Mouse (Mus musculus) forebrain, embryonic 10.5 days (tissue): ENCODE measurements at regions not wholly inside any gene's neighbourhood (a gene's known extent, or its start where the extent isn't known, plus 50 kb on each side); places are given as distances from the start of the nearest gene placed in this dataset.

Experiments
- DNase-seq: peaks from one replicate; pipeline ENCODE4 v3.0.0-alpha.2; 2017; ENCODE audit warnings: low spot score; ENCODE audit errors: extremely low spot score
- H3K27ac ChIP-seq: fragments of 300-500 bp; sonication (generic); 2 replicates; pipeline ENCODE4 v1.5.1; 2016; ENCODE audit warnings: mild to moderate bottlenecking
- H3K27me3 ChIP-seq: fragments of 300-500 bp; sonication (generic); 2 replicates; pipeline ENCODE4 v1.6.1; 2016; ENCODE audit warnings: mild to moderate bottlenecking; ENCODE audit not compliant: poor library complexity, severe bottlenecking
- H3K36me3 ChIP-seq: fragments of 300-500 bp; sonication (generic); replicated peaks from 2 replicates; pipeline ENCODE4 v1.6.1; 2016; ENCODE audit warnings: mild to moderate bottlenecking, moderate library complexity
- H3K4me1 ChIP-seq: fragments of 300-500 bp; sonication (generic); 2 replicates; pipeline ENCODE4 v1.6.1; 2016
- H3K4me3 ChIP-seq: fragments of 300-500 bp; sonication (generic); 2 replicates; pipeline ENCODE4 v1.5.1; 2016; ENCODE audit warnings: mild to moderate bottlenecking, moderate library complexity
- H3K9me3 ChIP-seq: fragments of 300-500 bp; sonication (generic); 2 replicates; pipeline ENCODE4 v1.6.1; 2016; ENCODE audit warnings: mild to moderate bottlenecking, moderate library complexity
- WGBS: fragments of 180-500 bp; shearing (Covaris S2); methylation state at CpG from one replicate; pipeline ENCODE4 v1.1.7; 2016; 5-methylcytosine and 5-hydroxymethylcytosine counted together

- DNase-seq = no peak
- Histone ChIP-seq H3K4me1 (peaks cover 14% of the 10 kb centered on the region), H3K27me3 (no peaks in the 10 kb centered on the region), H3K36me3 (no peaks in the 10 kb centered on the region), H3K27ac (0 out of 2 replicates have a peak overlapping the region, but pooled peaks have one; percentile 40), H3K4me3 (no peak overlapping the region), H3K9me3 (no peaks in the 10 kb centered on the region)
- 60% methylated on average over 5 of the region's 5 CpGs for WGBS
Observed at GRCm38 (mm10) chr10:3630763-3631223, 90.8 kb downstream of the Iyd start.

DNA sequence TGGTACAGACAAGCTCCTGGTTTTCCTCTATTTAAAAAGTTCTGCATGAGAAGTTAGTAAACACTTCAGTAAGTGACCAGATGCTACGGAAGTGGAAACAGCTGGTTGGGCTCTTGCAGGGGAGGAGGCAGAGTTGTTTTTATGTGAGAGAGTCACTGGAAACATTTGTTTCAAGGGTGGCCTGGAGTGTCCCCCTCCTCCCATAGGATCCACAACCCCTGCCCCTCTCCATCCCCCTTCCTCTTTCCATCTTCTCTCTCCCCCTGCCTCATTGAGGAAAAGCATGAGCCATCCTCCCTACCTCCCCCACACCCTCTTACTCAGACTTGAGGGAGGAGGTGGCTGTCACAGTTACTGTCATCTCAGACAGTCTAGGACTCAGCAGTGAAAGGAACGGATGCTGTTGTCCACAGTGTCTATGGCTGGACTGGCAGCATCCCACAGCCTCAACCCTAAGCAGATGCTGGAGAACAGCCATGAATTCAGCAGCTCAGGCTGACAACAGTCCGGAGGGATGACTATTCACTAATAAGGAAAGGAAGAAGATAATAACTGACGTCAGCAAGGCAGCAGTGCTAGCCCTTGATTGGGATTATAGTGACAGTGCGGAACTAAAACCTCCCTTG lies 93.9 kb downstream of the Iyd start:
- no peaks in the 10 kb centered on the region for H3K9me3 ChIP-seq
- H3K4me1 ChIP-seq = peaks cover 14% of the 10 kb centered on the region
- DNase-seq = no peak
- no peak overlapping the region for H3K4me3 ChIP-seq
- H3K27ac ChIP-seq = 0 out of 2 replicates have a peak overlapping the region, but pooled peaks have one; percentile 1
- H3K27me3 ChIP-seq = no peaks in the 10 kb centered on the region
- H3K36me3 ChIP-seq = no peaks in the 10 kb centered on the region
- WGBS = 73% methylated on average over 5 of the region's 5 CpGs

- 68% methylated on average over 5 of the region's 5 CpGs for WGBS
- Histone ChIP-seq H3K36me3 (no peaks in the 10 kb centered on the region), H3K27me3 (no peaks in the 10 kb centered on the region), H3K27ac (no peak overlapping the region), H3K9me3 (no peaks in the 10 kb centered on the region), H3K4me1 (peaks cover 5% of the 10 kb centered on the region; the same call in 1 of the 2 replicates), H3K4me3 (no peak overlapping the region)
- no peak for DNase-seq
Observed at GRCm38 (mm10) chr10:3644111-3644510, 96.1 kb upstream of the Plekhg1 start.

GRCm38 (mm10) chr10:3645030-3645429 lies 95.1 kb upstream of the Plekhg1 start:
- Histone ChIP-seq H3K27me3 (no peaks in the 10 kb centered on the region), H3K27ac (no peak overlapping the region), H3K36me3 (no peaks in the 10 kb centered on the region), H3K4me1 (peaks cover 5% of the 10 kb centered on the region; the same call in 1 of the 2 replicates), H3K9me3 (no peaks in the 10 kb centered on the region), H3K4me3 (no peak overlapping the region)
- WGBS = 69% methylated on average over 5 of the region's 5 CpGs
- DNase-seq = no peak

DNA sequence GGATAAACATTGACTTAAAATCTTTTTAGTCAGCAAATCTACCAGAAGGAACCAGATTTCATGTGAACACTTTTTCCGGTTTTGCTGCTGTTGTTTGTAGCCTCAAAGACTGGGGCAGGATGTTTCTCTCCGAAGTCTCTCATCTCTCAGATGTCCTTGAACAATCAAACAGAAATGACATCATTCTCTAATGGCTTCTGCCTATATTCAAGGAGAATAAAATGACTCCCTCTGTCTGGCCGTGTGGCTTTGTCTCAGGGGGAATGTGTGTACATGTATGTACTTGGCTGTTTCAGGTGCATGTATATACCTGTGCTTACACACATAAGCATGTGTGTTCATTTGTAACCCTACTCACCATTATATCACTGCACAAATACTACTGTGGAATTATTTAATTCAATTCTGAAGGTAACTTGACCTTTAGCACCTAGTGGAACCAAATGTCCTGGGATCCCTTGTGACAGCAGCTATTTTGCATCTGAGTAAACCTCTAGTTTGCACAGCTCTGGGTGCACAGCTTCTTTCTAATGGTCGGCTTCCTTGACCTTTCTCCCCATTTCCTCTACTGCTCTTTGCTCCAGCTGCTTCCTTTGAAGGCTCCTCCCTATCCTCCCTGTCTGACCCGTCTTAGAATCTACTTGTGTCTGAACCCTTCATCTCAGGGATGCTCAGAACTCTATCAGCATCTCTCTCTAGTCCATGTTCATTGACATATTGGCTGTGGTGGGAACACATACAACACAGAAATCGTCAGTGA lies 93.8 kb upstream of the Plekhg1 start:
- Histone ChIP-seq H3K27ac (no peak overlapping the region), H3K27me3 (no peaks in the 10 kb centered on the region), H3K4me1 (peaks cover 5% of the 10 kb centered on the region; the same call in 1 of the 2 replicates), H3K36me3 (no peaks in the 10 kb centered on the region), H3K9me3 (no peaks in the 10 kb centered on the region), H3K4me3 (no peak overlapping the region)
- no peak for DNase-seq
- 83% methylated on average over 6 of the region's 6 CpGs for WGBS

DNA sequence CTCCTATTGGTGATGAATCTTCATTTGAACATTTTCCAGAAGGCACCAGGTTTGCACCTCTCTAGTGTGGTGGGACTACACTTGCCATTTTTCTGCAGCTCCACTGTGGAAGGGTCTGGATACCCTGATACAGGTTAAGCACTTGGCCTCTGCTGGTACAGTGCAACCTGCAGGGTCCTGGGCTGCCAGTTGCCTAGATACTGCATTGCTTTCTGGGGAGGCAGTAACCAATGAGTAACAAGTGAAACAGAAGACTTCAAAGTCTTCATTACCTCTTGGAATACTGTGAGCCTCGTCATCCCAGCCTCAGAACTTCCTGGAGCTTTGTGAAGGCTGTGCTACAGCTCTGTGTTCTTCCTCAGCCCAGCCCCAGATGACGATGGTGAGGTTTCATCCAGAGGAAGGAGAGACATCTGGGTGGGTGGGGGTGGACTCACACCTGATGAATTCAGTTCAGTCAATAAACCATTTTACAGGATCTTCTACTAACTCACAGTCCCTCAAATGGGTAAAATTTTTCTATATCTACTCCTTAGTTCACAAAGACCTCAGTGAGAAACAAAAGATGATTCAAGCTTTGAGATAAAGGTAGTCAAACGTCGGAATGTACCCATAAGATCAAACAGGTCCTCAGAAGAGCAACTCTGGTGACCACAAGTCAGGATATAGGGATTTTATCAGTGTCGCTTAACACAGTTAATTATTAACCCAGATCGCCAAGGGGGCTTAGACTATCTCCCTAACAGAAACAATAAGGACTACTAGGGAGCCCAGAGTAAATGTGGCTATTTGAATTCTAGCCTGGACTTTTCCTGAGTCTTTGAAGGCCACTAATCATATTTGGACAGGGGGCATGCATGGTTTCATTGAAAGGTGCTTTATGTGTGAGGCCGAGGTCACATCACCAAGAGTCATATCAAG lies 92.1 kb upstream of the Plekhg1 start:
- H3K27me3 ChIP-seq = no peaks in the 10 kb centered on the region
- no peaks in the 10 kb centered on the region for H3K9me3 ChIP-seq
- peaks cover 5% of the 10 kb centered on the region; the same call in 1 of the 2 replicates for H3K4me1 ChIP-seq
- no peak overlapping the region for H3K4me3 ChIP-seq
- WGBS = 84% methylated on average over 7 of the region's 7 CpGs
- no peak overlapping the region for H3K27ac ChIP-seq
- H3K36me3 ChIP-seq = no peaks in the 10 kb centered on the region
- DNase-seq = no peak

DNA sequence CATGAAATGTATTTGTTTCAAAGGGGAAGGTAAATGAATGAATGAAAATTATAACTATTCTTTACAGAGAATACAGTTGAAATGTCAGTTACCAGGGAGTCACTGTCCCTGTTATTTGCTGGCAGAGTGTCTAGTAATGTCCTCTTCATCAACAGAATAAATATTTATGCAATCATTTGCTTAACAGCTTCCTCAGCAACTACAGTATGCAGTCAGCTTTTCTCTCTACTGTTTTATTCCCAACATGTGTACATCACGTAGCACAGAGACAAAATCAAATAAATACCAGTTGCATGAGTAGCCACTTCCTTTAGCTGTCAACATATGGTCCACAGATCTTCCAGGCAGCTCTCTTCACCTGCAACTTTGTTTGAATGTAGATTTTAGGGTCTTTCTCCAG lies 90.2 kb upstream of the Plekhg1 start:
- DNase-seq = no peak
- Histone ChIP-seq H3K36me3 (no peaks in the 10 kb centered on the region), H3K27me3 (no peaks in the 10 kb centered on the region), H3K27ac (no peak overlapping the region), H3K4me1 (0 out of 2 replicates have a peak, but pooled peaks cover 3% of the 10 kb centered on the region), H3K9me3 (no peaks in the 10 kb centered on the region), H3K4me3 (no peak overlapping the region)
- 88% methylated on average over 1 of the region's 1 CpGs for WGBS

DNA sequence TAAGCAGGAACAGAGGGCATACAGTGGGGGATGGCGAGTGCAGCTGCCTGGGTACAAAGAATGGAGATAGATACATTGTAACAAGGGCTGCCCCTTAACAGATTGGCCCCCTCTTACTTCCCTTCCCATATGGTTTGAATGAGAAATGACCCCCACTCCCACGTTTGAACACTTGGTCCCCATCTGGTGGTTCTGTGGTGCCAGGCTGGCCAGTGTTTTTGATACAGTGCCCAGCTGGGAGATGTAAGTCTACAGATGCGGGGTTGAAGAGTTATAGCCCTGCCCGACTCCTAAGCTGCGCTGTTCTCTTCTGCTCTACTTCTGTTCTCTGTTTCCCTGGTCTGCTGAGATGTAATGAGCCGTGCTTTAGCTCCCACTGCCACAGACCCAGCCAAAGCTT lies 89.6 kb upstream of the Plekhg1 start:
- 80% methylated on average over 6 of the region's 6 CpGs for WGBS
- DNase-seq = no peak
- Histone ChIP-seq H3K4me1 (no peaks in the 10 kb centered on the region), H3K27me3 (no peaks in the 10 kb centered on the region), H3K36me3 (no peaks in the 10 kb centered on the region), H3K4me3 (no peak overlapping the region), H3K27ac (no peak overlapping the region), H3K9me3 (no peaks in the 10 kb centered on the region)

DNA sequence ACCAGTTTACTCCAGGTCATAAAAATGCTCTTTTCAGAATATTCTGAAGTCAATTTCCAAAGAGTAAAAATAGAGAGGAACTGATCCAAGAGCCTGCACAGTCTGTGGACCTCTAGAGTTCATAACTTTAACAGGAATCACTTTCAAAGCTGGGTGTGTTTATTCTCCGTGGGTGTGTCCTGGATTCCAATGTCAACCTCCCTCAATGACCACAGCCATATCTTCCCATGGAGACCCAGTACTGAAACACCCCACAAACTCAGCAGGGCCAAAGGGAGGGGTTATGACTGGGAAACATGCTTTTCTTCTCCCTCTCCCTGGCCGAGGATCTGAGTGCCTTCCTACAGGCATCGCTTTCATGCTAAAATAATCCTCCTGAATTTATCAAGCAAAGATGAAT lies 87.6 kb upstream of the Plekhg1 start:
- Histone ChIP-seq H3K27me3 (no peaks in the 10 kb centered on the region), H3K4me1 (no peaks in the 10 kb centered on the region), H3K9me3 (no peaks in the 10 kb centered on the region), H3K4me3 (no peak overlapping the region), H3K36me3 (no peaks in the 10 kb centered on the region), H3K27ac (no peak overlapping the region)
- DNase-seq = no peak
- WGBS = 87% methylated on average over 3 of the region's 3 CpGs

- 91% methylated on average over 3 of the region's 3 CpGs for WGBS
- Histone ChIP-seq H3K4me3 (no peak overlapping the region), H3K36me3 (no peaks in the 10 kb centered on the region), H3K27me3 (no peaks in the 10 kb centered on the region), H3K27ac (no peak overlapping the region), H3K9me3 (no peaks in the 10 kb centered on the region), H3K4me1 (no peaks in the 10 kb centered on the region)
- DNase-seq = no peak
Observed at GRCm38 (mm10) chr10:3656081-3656480, 84.1 kb upstream of the Plekhg1 start.

- Histone ChIP-seq H3K36me3 (no peaks in the 10 kb centered on the region), H3K27me3 (no peaks in the 10 kb centered on the region), H3K27ac (no peak overlapping the region), H3K4me1 (no peaks in the 10 kb centered on the region), H3K9me3 (no peaks in the 10 kb centered on the region), H3K4me3 (no peak overlapping the region)
- WGBS = 86% methylated on average over 2 of the region's 2 CpGs
- DNase-seq = no peak
Observed at GRCm38 (mm10) chr10:3662156-3662555, 78.0 kb upstream of the Plekhg1 start.

DNA sequence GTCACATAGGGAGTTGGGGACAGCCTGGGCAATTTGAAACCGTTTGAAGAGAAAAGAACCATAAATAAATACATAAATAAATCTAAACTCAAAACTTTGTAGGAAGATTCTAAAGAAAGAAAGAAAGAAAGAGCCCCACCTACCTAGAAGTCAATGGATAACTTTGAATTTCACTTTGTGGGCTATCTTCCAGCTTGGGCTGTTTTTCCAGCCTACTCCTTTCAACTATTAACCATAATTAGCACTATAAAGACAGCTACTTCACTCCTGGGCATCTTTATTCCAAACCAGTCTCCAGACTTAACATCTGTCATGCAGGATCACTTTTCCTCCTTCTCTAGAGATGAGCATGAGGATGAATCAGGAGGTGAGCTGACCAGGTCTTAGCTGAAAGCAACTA lies 77.6 kb upstream of the Plekhg1 start:
- Histone ChIP-seq H3K9me3 (no peaks in the 10 kb centered on the region), H3K4me3 (no peak overlapping the region), H3K27me3 (no peaks in the 10 kb centered on the region), H3K27ac (no peak overlapping the region), H3K4me1 (no peaks in the 10 kb centered on the region), H3K36me3 (no peaks in the 10 kb centered on the region)
- no peak for DNase-seq
- 74% methylated on average over 1 of the region's 1 CpGs for WGBS
